Mouse (Mus musculus) embryonic facial prominence, embryonic 11.5 days (tissue): ENCODE results near the gene Mfsd4b3. TPM values are rescaled to one million over a fixed set of nuclear protein-coding genes. Genes with fewer than 3 reads are reported as not detected.
"Not testable (repeated sequence)": the region's sequence is repeated elsewhere in the genome, so short reads cannot be mapped to it uniquely, and the experiment has no call there.

ENCODE experiments used
- ATAC-seq: fragments of 200-750 bp; cut with Nextera tagmentation; replicated peaks from 2 replicates; pipeline ENCODE4 v1.8.0; 2017; ENCODE audit warnings: low read depth; ENCODE audit not compliant: insufficient number of reproducible peaks, low FRiP score, low TSS enrichment
- DNase-seq: peaks from one replicate; pipeline ENCODE4 v3.0.0-alpha.2; 2015; ENCODE audit warnings: low spot score
- H3K27ac ChIP-seq: fragments of 300-500 bp; sonication (generic); replicated peaks from 2 replicates; pipeline ENCODE4 v1.5.1; 2014; ENCODE audit warnings: mild to moderate bottlenecking, low read depth, low read length, control low read depth
- H3K27me3 ChIP-seq: fragments of 300-500 bp; sonication (generic); 2 replicates; pipeline ENCODE4 v1.6.1; 2014; ENCODE audit warnings: mild to moderate bottlenecking, low read length, moderate library complexity, mixed read lengths; ENCODE audit not compliant: control insufficient read depth, insufficient read depth
- H3K36me3 ChIP-seq: fragments of 300-500 bp; sonication (generic); replicated peaks from 2 replicates; pipeline ENCODE4 v1.6.1; 2014; ENCODE audit warnings: low read depth, mild to moderate bottlenecking, low read length, moderate library complexity, mixed read lengths; ENCODE audit not compliant: control insufficient read depth, insufficient read depth
- H3K4me1 ChIP-seq: fragments of 300-500 bp; sonication (generic); 2 replicates; pipeline ENCODE4 v1.6.1; 2014; ENCODE audit warnings: low read length, mixed read lengths; ENCODE audit not compliant: control insufficient read depth, insufficient read depth
- H3K4me2 ChIP-seq: fragments of 300-500 bp; sonication (generic); 2 replicates; pipeline ENCODE4 v1.6.1; 2014; ENCODE audit warnings: low read depth, mild to moderate bottlenecking, control low read depth, low read length, moderate library complexity
- H3K4me3 ChIP-seq: fragments of 300-500 bp; sonication (generic); 2 replicates; pipeline ENCODE4 v1.5.1; 2014; ENCODE audit warnings: low read depth, low read length, control low read depth
- H3K9ac ChIP-seq: fragments of 300-500 bp; sonication (generic); replicated peaks from 2 replicates; pipeline ENCODE4 v1.6.1; 2014; ENCODE audit warnings: mild to moderate bottlenecking, control low read depth, low read length
- H3K9me3 ChIP-seq: fragments of 300-500 bp; sonication (generic); replicated peaks from 2 replicates; pipeline ENCODE4 v1.6.1; 2016; ENCODE audit warnings: mild to moderate bottlenecking, low read length, inconsistent platforms, mixed read lengths; ENCODE audit not compliant: control insufficient read depth
- WGBS: fragments of 180-500 bp; shearing (Covaris S2); extraction: QIAGEN DNeasy Blood & Tissue Kit; methylation state at CpG from one replicate; pipeline ENCODE4 v1.1.7; 2014; 5-methylcytosine and 5-hydroxymethylcytosine counted together
- polyA plus RNA-seq: library from polyadenylated mRNA; unstranded; fragments of >200 nt; fragmentation: Nextera tagmentation; extraction: Ambion mirVana; gene quantifications from 2 replicates; pipeline ENCODE4 v1.2.1, GENCODE M21; 2014

Mfsd4b3 gene
- 0.11 and 0.34 TPM in 2 replicates for polyA plus RNA-seq

GRCm38 (mm10) chr10:39959761-39960440 is at the start of gene Mfsd4b3:
Gene Mfsd4b3 (minus strand): TSS chr10:39960153.
- DNase-seq (peak; percentile 97), ATAC-seq (peak; percentile 97)
- peak within 1 kb of the TSS; percentile 50 for H3K4me3 ChIP-seq
- H3K4me1 ChIP-seq, result no peaks in the 10 kb centered on the region
- WGBS, result under 1% methylated on average over 38 of the region's 38 CpGs
- no peaks in the 10 kb centered on the region for H3K27me3 ChIP-seq
- peak within 1 kb of the TSS; percentile 93 for H3K4me2 ChIP-seq
- H3K9me3 ChIP-seq, result no peaks in the 10 kb centered on the region
- H3K9ac ChIP-seq, result peak within 1 kb of the TSS; percentile 62
- H3K36me3 ChIP-seq, result no peaks in the 10 kb centered on the region
- no peak within 1 kb of the TSS for H3K27ac ChIP-seq

GRCm38 (mm10) chr10:40009591-40009990 is 49.6 kb upstream of the Mfsd4b3 start:
- DNase-seq (no peak), ATAC-seq (no peak)
- no peak overlapping the region for H3K9ac ChIP-seq
- WGBS, result 85% methylated on average over 11 of the region's 11 CpGs
- no peaks in the 10 kb centered on the region for H3K36me3 ChIP-seq
- no peaks in the 10 kb centered on the region for H3K27me3 ChIP-seq
- no peaks in the 10 kb centered on the region for H3K9me3 ChIP-seq
- H3K4me1 ChIP-seq, result no peaks in the 10 kb centered on the region
- no peak overlapping the region for H3K4me2 ChIP-seq
- no peak overlapping the region for H3K4me3 ChIP-seq
- no peak overlapping the region for H3K27ac ChIP-seq

GRCm38 (mm10) chr10:40008847-40009246 is 48.9 kb upstream of the Mfsd4b3 start:
- not testable (repeated sequence) for DNase-seq, H3K27ac ChIP-seq, H3K4me2 ChIP-seq, H3K9me3 ChIP-seq, H3K27me3 ChIP-seq, H3K4me1 ChIP-seq, H3K9ac ChIP-seq, ATAC-seq, H3K36me3 ChIP-seq, H3K4me3 ChIP-seq
- WGBS, result 81% methylated on average over 4 of the region's 4 CpGs

DNA sequence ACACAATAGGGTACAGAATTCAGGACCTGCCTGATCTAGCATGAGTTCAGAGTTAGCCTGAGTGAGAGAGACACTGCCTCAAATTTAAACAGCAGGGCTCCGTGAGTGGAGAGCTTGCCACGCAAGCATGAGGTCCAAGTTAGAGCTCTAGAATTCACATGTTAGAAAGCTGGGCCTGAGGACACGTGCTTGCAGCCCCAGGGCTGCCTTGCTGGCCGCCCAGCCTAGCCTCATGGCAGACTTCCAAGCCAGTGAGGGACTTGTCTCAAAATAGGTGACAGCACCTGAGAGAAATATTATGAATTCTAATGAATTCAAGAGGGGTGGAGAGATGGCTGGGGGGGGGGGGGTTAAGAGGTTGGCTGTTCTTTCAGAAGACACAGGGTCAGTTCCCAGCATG is 48.0 kb upstream of the Mfsd4b3 start:
- no peak overlapping the region for H3K4me3 ChIP-seq
- 92% methylated on average over 4 of the region's 4 CpGs for WGBS
- no peaks in the 10 kb centered on the region for H3K36me3 ChIP-seq
- no peaks in the 10 kb centered on the region for H3K4me1 ChIP-seq
- H3K9ac ChIP-seq, result no peak overlapping the region
- H3K9me3 ChIP-seq, result no peaks in the 10 kb centered on the region
- ATAC-seq, result no peak
- H3K27ac ChIP-seq, result no peak overlapping the region
- DNase-seq, result no peak
- H3K27me3 ChIP-seq, result no peaks in the 10 kb centered on the region
- H3K4me2 ChIP-seq, result no peak overlapping the region

GRCm38 (mm10) chr10:40006963-40007362 is 47.0 kb upstream of the Mfsd4b3 start:
- Histone ChIP-seq H3K36me3 (no peaks in the 10 kb centered on the region), H3K4me1 (no peaks in the 10 kb centered on the region), H3K27me3 (no peaks in the 10 kb centered on the region), H3K9me3 (no peaks in the 10 kb centered on the region), H3K9ac (no peak overlapping the region), H3K4me3 (no peak overlapping the region), H3K27ac (no peak overlapping the region), H3K4me2 (no peak overlapping the region)
- ATAC-seq (no peak), DNase-seq (no peak)
- 68% methylated on average over 10 of the region's 10 CpGs for WGBS

DNA sequence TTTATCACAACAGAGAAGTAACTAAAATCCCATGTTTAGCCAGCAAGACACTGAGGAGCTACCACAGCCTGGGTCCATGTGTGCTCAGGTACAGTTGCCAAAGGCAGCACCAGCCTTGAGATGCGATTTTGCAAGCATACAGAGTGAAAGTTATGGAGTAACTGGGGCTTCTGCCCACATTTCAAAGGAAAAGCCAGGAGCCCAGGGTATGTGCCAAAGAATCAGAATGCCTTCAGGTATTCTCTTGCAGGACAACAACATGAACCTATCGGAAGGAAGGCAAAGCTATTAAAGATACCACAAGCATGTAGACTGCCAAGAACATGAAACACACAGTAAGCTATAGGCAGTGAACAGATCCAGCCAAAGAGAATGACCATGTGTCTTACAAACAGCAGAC is 40.8 kb upstream of the Mfsd4b3 start:
- H3K27me3 ChIP-seq, result no peaks in the 10 kb centered on the region
- WGBS, result 93% methylated on average over 2 of the region's 2 CpGs
- ATAC-seq (no peak), DNase-seq (no peak)
- no peak overlapping the region for H3K27ac ChIP-seq
- no peaks in the 10 kb centered on the region for H3K36me3 ChIP-seq
- H3K4me3 ChIP-seq, result no peak overlapping the region
- no peak overlapping the region for H3K4me2 ChIP-seq
- H3K4me1 ChIP-seq, result no peaks in the 10 kb centered on the region
- H3K9me3 ChIP-seq, result no peaks in the 10 kb centered on the region
- no peak overlapping the region for H3K9ac ChIP-seq

- Histone ChIP-seq H3K4me1 (no peaks in the 10 kb centered on the region), H3K36me3 (no peaks in the 10 kb centered on the region), H3K4me2 (no peak overlapping the region), H3K27ac (no peak overlapping the region), H3K9me3 (no peaks in the 10 kb centered on the region), H3K9ac (no peak overlapping the region), H3K4me3 (no peak overlapping the region), H3K27me3 (no peaks in the 10 kb centered on the region)
- WGBS, result 54% methylated on average over 4 of the region's 4 CpGs
- no peak for DNase-seq
- no peak for ATAC-seq
These were observed 31.2 kb upstream of the Mfsd4b3 start for GRCm38 (mm10) chr10:39991155-39991554.

DNA sequence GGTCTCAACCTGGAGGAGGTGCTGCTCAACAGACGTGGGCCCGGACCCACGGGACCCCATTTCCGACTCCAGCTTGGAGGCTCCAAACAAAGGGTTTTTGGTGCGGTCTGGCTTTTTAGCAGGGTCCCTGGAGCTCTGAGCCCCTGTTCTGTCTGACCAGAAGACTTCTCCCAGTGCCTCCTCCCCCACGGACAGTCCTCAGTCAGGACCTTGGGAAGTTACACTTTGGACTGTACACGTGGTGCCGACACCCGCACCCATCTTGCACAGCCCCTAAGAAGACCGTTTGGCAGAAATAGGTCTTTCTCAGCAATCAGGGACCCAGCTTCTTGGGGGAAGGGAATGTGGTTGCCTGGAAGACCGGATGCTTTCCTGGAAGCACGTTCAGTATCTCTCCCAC is 26.5 kb upstream of the Mfsd4b3 start, which contains the start of gene Mfsd4b5:
Gene Mfsd4b5 (minus strand): TSS at position 181 of the 400 bp plus-strand sequence.
- ATAC-seq (no peak), DNase-seq (no peak)
- Histone ChIP-seq H3K9ac (no peak within 1 kb of the TSS), H3K27me3 (no peaks in the 10 kb centered on the region), H3K9me3 (no peaks in the 10 kb centered on the region), H3K4me2 (no peak within 1 kb of the TSS), H3K4me3 (no peak within 1 kb of the TSS), H3K36me3 (no peaks in the 10 kb centered on the region), H3K27ac (no peak within 1 kb of the TSS), H3K4me1 (no peaks in the 10 kb centered on the region)
- WGBS, result 89% methylated on average over 12 of the region's 12 CpGs
